Mouse (Mus musculus): ENCODE measurements around the gene Gm2163. TPM values are rescaled to one million over a fixed set of nuclear protein-coding genes. Genes with fewer than 3 reads are reported as not detected.
"Not testable (repeated sequence)": the region's sequence is repeated elsewhere in the genome, so short reads cannot be mapped to it uniquely, and the experiment has no call there.

The Gm2163 gene
- not detected in 2 replicates for polyA plus RNA-seq (2012; rRNA removed)

DNA sequence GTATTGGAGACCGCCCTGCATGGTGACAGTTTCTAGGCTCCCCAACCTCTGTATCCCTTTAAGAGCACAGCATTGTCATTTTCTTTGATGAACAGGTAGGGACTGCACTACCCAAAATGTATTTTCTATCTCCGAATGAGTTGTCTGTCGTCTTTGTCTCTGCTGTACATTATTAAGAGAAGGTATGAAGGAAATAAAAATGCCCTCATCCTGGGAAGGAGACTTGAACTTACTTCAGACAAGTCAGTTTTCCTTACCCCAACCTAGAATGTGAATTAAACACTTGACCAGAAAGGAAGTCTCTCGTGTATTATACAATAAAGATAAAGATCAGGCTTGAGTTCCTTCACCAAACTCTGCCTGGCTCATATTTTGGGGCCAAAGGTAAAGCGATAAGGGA is at the start of gene Gm2163:
TSS of gene Gm2163 (plus strand) at position 301 of the 400 bp plus-strand sequence.
- not testable (repeated sequence) for H3K4me1 ChIP-seq (replicated peaks; ENCODE audit: control insufficient read depth, insufficient read depth, low read length); H3K4me3 ChIP-seq (ENCODE audit: control insufficient read depth, insufficient read depth, low read length); H3K27ac ChIP-seq (ENCODE audit: control insufficient read depth, insufficient read depth, low read length); H3K36me3 ChIP-seq (ENCODE audit: control insufficient read depth, insufficient read depth, low read length); H3K27me3 ChIP-seq (ENCODE audit: control insufficient read depth, insufficient read depth, low read length); DNase-seq
- no CpG with 5 or more reads among the region's 5 CpGs for WGBS

DNA sequence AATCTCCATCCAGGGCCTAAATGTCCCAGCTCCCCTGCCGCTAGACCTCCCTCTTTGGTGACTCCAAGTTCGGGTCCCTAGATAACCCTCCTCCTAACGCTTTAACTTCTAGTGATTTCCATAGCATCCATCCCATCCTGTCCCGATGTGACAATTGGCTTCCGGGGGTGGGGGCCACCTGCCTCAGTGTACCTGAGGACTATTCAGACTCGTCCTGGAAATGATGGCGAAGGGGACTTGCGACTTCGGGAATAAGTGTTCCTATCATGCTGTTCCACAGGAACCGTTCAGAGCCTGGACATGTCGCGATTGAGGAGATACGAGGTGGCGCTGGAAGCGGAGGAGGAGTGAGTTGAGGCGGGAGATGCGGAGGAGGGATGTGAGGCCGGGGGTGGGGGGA is 27.5 kb upstream of the Gm2163 start, which contains the start of gene Gm21586:
TSS of gene Gm21586 (plus strand) at position 301 of the 400 bp plus-strand sequence.
- not testable (repeated sequence) for H3K4me3 ChIP-seq (ENCODE audit: control insufficient read depth, insufficient read depth, low read length); H3K36me3 ChIP-seq (ENCODE audit: control insufficient read depth, insufficient read depth, low read length); H3K27me3 ChIP-seq (ENCODE audit: control insufficient read depth, insufficient read depth, low read length); H3K27ac ChIP-seq (ENCODE audit: control insufficient read depth, insufficient read depth, low read length); H3K4me1 ChIP-seq (replicated peaks; ENCODE audit: control insufficient read depth, insufficient read depth, low read length); DNase-seq
- no CpG with 5 or more reads among the region's 18 CpGs for WGBS

DNA sequence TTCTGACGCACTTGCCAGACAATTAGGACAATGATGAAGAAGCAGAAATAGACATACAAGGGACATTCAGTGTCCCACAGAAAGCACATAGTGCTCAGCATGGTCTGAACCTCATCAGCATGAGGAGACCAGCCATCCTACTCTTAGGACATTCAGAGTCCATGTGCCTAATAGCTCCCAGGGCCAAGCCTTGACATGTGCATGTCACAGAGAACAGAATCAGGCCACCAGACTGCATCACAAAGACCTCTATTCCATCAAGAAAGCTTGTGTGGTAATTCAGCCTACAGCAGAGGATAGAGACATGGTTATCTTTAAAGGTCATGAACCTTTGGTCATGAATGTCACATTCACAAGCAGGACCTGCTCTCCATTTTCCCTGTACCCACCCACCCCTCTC is 61.5 kb downstream of the Gm2163 start, which contains the start of gene Fam205a2:
TSS of gene Fam205a2 (minus strand) at position 101 of the 400 bp plus-strand sequence.
- H3K27me3 ChIP-seq (ENCODE audit: control insufficient read depth, insufficient read depth, low read length); H3K27ac ChIP-seq (ENCODE audit: control insufficient read depth, insufficient read depth, low read length); H3K4me1 ChIP-seq (replicated peaks; ENCODE audit: control insufficient read depth, insufficient read depth, low read length); H3K4me3 ChIP-seq (ENCODE audit: control insufficient read depth, insufficient read depth, low read length); H3K36me3 ChIP-seq (ENCODE audit: control insufficient read depth, insufficient read depth, low read length); DNase-seq: not testable (repeated sequence)
- WGBS, result no CpG with 5 or more reads among the region's 1 CpGs

DNA sequence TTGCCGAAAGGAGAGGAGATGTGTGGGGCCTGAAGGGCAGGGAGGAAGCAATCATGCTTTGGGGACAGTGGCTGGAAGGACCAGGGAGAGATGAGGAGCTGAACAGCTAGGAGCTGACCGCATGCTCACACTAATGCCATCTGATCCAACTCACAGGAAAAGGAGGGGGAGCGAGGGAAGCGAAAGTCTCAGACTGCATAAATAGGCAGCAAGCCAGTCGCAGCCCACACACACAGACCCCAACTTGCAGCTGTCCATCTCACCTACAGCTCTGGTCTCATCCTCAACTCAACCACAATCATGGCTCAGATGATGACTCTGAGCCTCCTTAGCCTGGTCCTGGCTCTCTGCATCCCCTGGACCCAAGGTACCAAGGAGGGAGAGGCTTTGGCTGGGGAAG is 145.3 kb downstream of the Gm2163 start, which contains the start of gene Gm10591:
TSS of gene Gm10591 (plus strand) at position 301 of the 400 bp plus-strand sequence.
- H3K4me3 ChIP-seq (ENCODE audit: control insufficient read depth, insufficient read depth, low read length); H3K4me1 ChIP-seq (replicated peaks; ENCODE audit: control insufficient read depth, insufficient read depth, low read length); H3K27me3 ChIP-seq (ENCODE audit: control insufficient read depth, insufficient read depth, low read length); H3K36me3 ChIP-seq (ENCODE audit: control insufficient read depth, insufficient read depth, low read length); H3K27ac ChIP-seq (ENCODE audit: control insufficient read depth, insufficient read depth, low read length); DNase-seq: not testable (repeated sequence)
- WGBS, result no CpG with 5 or more reads among the region's 5 CpGs

DNA sequence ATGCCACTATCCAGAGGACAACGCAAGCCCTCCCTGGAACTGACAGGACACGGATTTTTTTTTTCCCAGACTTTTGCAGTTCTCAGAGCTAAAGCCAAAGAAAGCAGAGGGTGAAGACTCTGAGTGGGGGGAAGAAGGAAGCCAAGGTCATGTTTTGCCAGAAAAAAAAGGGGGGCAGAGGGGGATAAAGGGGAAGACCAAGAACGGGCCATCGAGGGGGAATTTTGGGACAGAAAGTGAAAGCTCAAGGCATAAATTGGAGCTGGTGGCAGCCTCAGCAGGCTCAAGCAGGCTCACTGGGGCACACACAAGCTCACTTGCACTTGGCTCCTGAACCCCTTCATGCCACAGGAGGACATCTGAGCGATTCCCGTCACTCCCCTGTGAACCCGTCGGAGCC is 162.9 kb downstream of the Gm2163 start, which contains the start of gene Gm2564:
TSS of gene Gm2564 (plus strand) at position 301 of the 400 bp plus-strand sequence.
- DNase-seq, result not testable (repeated sequence)

More for the DNA sequence above, 162.9 kb downstream of the Gm2163 start, which contains the start of gene Gm2564:
- not testable (repeated sequence) for H3K27me3 ChIP-seq (ENCODE audit: control insufficient read depth, insufficient read depth, low read length); H3K27ac ChIP-seq (ENCODE audit: control insufficient read depth, insufficient read depth, low read length); H3K4me3 ChIP-seq (ENCODE audit: control insufficient read depth, insufficient read depth, low read length); H3K4me1 ChIP-seq (replicated peaks; ENCODE audit: control insufficient read depth, insufficient read depth, low read length); H3K36me3 ChIP-seq (ENCODE audit: control insufficient read depth, insufficient read depth, low read length)
- no CpG with 5 or more reads among the region's 8 CpGs for WGBS

Other genes starting within 250 kb of the Gm2163 start
- not detected in 2 replicates for gene Gm10600, start 226.1 kb upstream of the Gm2163 start, polyA plus RNA-seq (2012; rRNA removed)
- 5.9 and 9.4 TPM in 2 replicates for gene Ccl21b, start 211.0 kb upstream of the Gm2163 start, polyA plus RNA-seq (2012; rRNA removed)
- not detected in 2 replicates for gene Gm21953, start 172.5 kb upstream of the Gm2163 start, polyA plus RNA-seq (2012; rRNA removed)
- 0.04 and 0.09 TPM in 2 replicates for gene Fam205a3, start 148.4 kb upstream of the Gm2163 start, polyA plus RNA-seq (2012; rRNA removed)
- not detected in 2 replicates for gene Gm21586, start 27.4 kb upstream of the Gm2163 start, polyA plus RNA-seq (2012; rRNA removed)
- 0.04 and 0.09 TPM in 2 replicates for gene Fam205a2, start 61.4 kb downstream of the Gm2163 start, polyA plus RNA-seq (2012; rRNA removed)
- gene Gm10591, start 145.4 kb downstream of the Gm2163 start, polyA plus RNA-seq (2012; rRNA removed), result 5.9 and 9.4 TPM in 2 replicates
- 15.6 and 26.6 TPM in 2 replicates for gene Gm2564, start 163.0 kb downstream of the Gm2163 start, polyA plus RNA-seq (2012; rRNA removed)
- not detected in 2 replicates for gene Ccl27b, start 188.5 kb downstream of the Gm2163 start, polyA plus RNA-seq (2012; rRNA removed)
- 0.26 and 2.1 TPM in 2 replicates for gene Il11ra2, start 195.1 kb downstream of the Gm2163 start, polyA plus RNA-seq (2012; rRNA removed)